8 mouse cellular contexts compared by ENCODE assay signal in the genomic region with DNA sequence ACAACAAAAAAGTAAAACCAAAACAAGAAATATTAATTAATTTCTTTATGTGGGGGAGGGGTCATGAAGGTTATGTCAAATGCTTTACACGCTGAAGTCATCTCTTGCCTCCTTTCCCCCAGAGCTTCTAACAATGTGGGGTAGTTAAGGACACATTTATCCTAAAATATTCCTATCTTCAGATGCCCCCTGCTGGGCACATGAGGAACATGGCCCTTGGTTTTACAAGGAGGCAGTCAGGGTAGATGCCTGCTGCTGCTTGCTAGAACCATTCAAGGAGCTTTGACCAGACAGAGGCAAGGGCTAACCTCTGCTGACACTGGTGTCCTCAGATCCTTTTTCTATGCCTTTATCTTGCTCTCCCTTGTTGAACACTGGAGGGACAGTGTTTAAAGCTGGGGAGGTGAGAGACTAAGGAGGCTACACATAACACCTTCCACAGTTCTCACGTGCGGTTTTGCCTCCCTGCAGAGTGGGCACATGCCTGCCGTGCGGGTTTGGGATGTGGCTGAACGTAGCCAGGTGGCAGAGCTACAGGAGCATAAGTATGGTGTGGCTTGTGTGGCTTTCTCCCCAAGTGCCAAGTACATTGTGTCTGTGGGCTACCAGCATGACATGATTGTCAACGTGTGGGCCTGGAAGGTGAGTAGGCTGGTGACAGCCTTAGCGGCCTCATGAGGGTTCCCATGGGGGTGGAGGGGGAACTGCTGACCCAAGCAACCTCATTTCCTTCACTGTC. TPM values are rescaled to one million over a fixed set of nuclear protein-coding genes. Genes with fewer than 3 reads are reported as not detected.
A peak's percentile ranks its signal among the peaks of the same experiment; 100 is the strongest.
DNase-seq lines count a peak whose midpoint lies in the region; ATAC-seq lines count a peak whose summit lies in the region.

No protein-coding gene starts in this region.

- H3K4me1 ChIP-seq in forebrain, embryonic 14.5 days (ENCODE audit: control insufficient read depth, insufficient read depth, low read length) = no peaks in the 10 kb centered on the region
- H3K4me1 ChIP-seq in intestine, embryonic 15.5 days (replicated peaks) = no peaks in the 10 kb centered on the region
- H3K4me1 ChIP-seq in limb, embryonic 10.5 days = no peaks in the 10 kb centered on the region
- no peaks in the 10 kb centered on the region for H3K4me1 ChIP-seq in neural tube, embryonic 13.5 days (replicated peaks)

- no peaks in the 10 kb centered on the region for H3K27me3 ChIP-seq in forebrain, embryonic 14.5 days (replicated peaks; ENCODE audit: control insufficient read depth, insufficient read depth, low read length)
- H3K27me3 ChIP-seq in intestine, embryonic 15.5 days (replicated peaks) = no peaks in the 10 kb centered on the region
- H3K27me3 ChIP-seq in limb, embryonic 10.5 days (ENCODE audit: low read depth, poor library complexity, severe bottlenecking) = no peaks in the 10 kb centered on the region
- H3K27me3 ChIP-seq in neural tube, embryonic 13.5 days = no peaks in the 10 kb centered on the region

- H3K27ac ChIP-seq in forebrain, embryonic 14.5 days (ENCODE audit: low read depth, low read length) = no peak overlapping the region
- H3K27ac ChIP-seq in intestine, embryonic 15.5 days = no peak overlapping the region
- H3K27ac ChIP-seq in limb, embryonic 10.5 days = no peak overlapping the region
- H3K27ac ChIP-seq in neural tube, embryonic 13.5 days (replicated peaks) = no peak overlapping the region

- DNase-seq in adrenal gland, adult 18-20 months (ENCODE audit: low spot score in 2 of 2) = peak; percentile 37 to 58
- no peak for DNase-seq in adrenal gland, adult 8-10 months
- peak; percentile 74 for DNase-seq in CD4-positive, CD25-positive, alpha-beta regulatory T cell, adult 2 months (ENCODE audit: low read depth, low spot score)
- DNase-seq in c-Kit-positive CD71-positive TER-119-positive erythroid progenitor cells, embryonic 14.5 days (ENCODE audit: low spot score) = peak; percentile 45
- peak; percentile 83 for DNase-seq in forebrain, embryonic 14.5 days (ENCODE audit: low spot score)
- DNase-seq in limb, embryonic 10.5 days (ENCODE audit: low spot score) = peak; percentile 53

- ATAC-seq in forebrain, embryonic 14.5 days = no peak; the same call in 1 of the 2 replicates
- ATAC-seq in intestine, embryonic 15.5 days = peak; percentile 76
- ATAC-seq in neural tube, embryonic 13.5 days (ENCODE audit: low read depth) = peak; percentile 40; the same call in 1 of the 2 replicates

- no peak overlapping the region for H3K4me3 ChIP-seq in forebrain, embryonic 14.5 days (ENCODE audit: low read depth, low read length)
- no peak overlapping the region for H3K4me3 ChIP-seq in intestine, embryonic 15.5 days (replicated peaks)
- H3K4me3 ChIP-seq in limb, embryonic 10.5 days = no peak overlapping the region
- H3K4me3 ChIP-seq in neural tube, embryonic 13.5 days = no peak overlapping the region

- H3K9me3 ChIP-seq in forebrain, embryonic 14.5 days (replicated peaks; ENCODE audit: control insufficient read depth, low read length) = no peaks in the 10 kb centered on the region
- no peaks in the 10 kb centered on the region for H3K9me3 ChIP-seq in intestine, embryonic 15.5 days
- no peaks in the 10 kb centered on the region for H3K9me3 ChIP-seq in limb, embryonic 10.5 days (replicated peaks)
- no peaks in the 10 kb centered on the region for H3K9me3 ChIP-seq in neural tube, embryonic 13.5 days

- peaks cover 10% of the 10 kb centered on the region for H3K36me3 ChIP-seq in forebrain, embryonic 14.5 days (ENCODE audit: control insufficient read depth, insufficient read depth, low read length)
- H3K36me3 ChIP-seq in intestine, embryonic 15.5 days = peaks cover 13% of the 10 kb centered on the region
- H3K36me3 ChIP-seq in limb, embryonic 10.5 days = peaks cover 21% of the 10 kb centered on the region
- peaks cover 26% of the 10 kb centered on the region for H3K36me3 ChIP-seq in neural tube, embryonic 13.5 days

- WGBS in forebrain, embryonic 14.5 days = 79% methylated on average over 8 of the region's 8 CpGs
- 80% methylated on average over 8 of the region's 8 CpGs for WGBS in intestine, embryonic 15.5 days
- WGBS in limb, embryonic 10.5 days = 83% methylated on average over 8 of the region's 8 CpGs
- WGBS in neural tube, embryonic 13.5 days = 84% methylated on average over 8 of the region's 8 CpGs

- H3K9ac ChIP-seq in forebrain, embryonic 14.5 days (ENCODE audit: low read length) = no peak overlapping the region
- H3K9ac ChIP-seq in intestine, embryonic 15.5 days = no peak overlapping the region
- no peak overlapping the region for H3K9ac ChIP-seq in neural tube, embryonic 13.5 days

- no peak overlapping the region for H3K4me2 ChIP-seq in forebrain, embryonic 14.5 days (ENCODE audit: low read length)
- no peak overlapping the region for H3K4me2 ChIP-seq in intestine, embryonic 15.5 days (replicated peaks)
- H3K4me2 ChIP-seq in neural tube, embryonic 13.5 days = no peak overlapping the region

RNA-seq across cellular contexts. Expression of gene Jmjd7, which starts 15.7 kb away (rescaled TPM):
- total RNA-seq in adrenal gland, adult 18-20 months (2021) = 1 to 10 TPM; 5.4 to 6.2 TPM
- total RNA-seq in adrenal gland, adult 8-10 months (2022) = 10 to 100 TPM in 2 of 4 experiments, 1 to 10 TPM in 2; 7.3 to 16.7 (median 10.8) TPM
- polyA plus RNA-seq in forebrain, embryonic 14.5 days (2014; fragmentation: Nextera tagmentation; extraction: Ambion mirVana) = 16.4 and 23.3 TPM in 2 replicates
- 15.5 and 17.8 TPM in 2 replicates for polyA plus RNA-seq in intestine, embryonic 15.5 days (2015; fragmentation: Nextera tagmentation; extraction: Ambion mirVana)
- polyA plus RNA-seq in limb, embryonic 10.5 days (2016; fragmentation: Nextera tagmentation; extraction: Ambion mirVana) = 19.8 and 25.1 TPM in 2 replicates
- 19.8 and 24.8 TPM in 2 replicates for polyA plus RNA-seq in neural tube, embryonic 13.5 days (2015; fragmentation: Nextera tagmentation; extraction: Ambion mirVana)

RNA-seq across cellular contexts. Expression of gene Gm28042, which starts 15.7 kb away (rescaled TPM):
- 1 to 10 TPM; 1.5 to 1.7 TPM for total RNA-seq in adrenal gland, adult 18-20 months (2021)
- 1 to 10 TPM in 2 of 4 experiments, under 1 TPM in 2; 0.78 to 1.6 (median 0.96) TPM for total RNA-seq in adrenal gland, adult 8-10 months (2022)
- 1.9 and 4.2 TPM in 2 replicates for polyA plus RNA-seq in forebrain, embryonic 14.5 days (2014; fragmentation: Nextera tagmentation; extraction: Ambion mirVana)
- polyA plus RNA-seq in intestine, embryonic 15.5 days (2015; fragmentation: Nextera tagmentation; extraction: Ambion mirVana) = 2.2 TPM in 2 replicates
- polyA plus RNA-seq in limb, embryonic 10.5 days (2016; fragmentation: Nextera tagmentation; extraction: Ambion mirVana) = 3.6 and 4.3 TPM in 2 replicates
- polyA plus RNA-seq in neural tube, embryonic 13.5 days (2015; fragmentation: Nextera tagmentation; extraction: Ambion mirVana) = 6.9 and 11.1 TPM in 2 replicates

RNA-seq across cellular contexts. Expression of gene Pla2g4b, which starts 21.6 kb away (rescaled TPM):
- total RNA-seq in adrenal gland, adult 18-20 months (2021) = 1 to 10 TPM; 1.9 to 2.4 TPM
- 1 to 10 TPM; 1.4 to 4.6 (median 3.8) TPM for total RNA-seq in adrenal gland, adult 8-10 months (2022)
- 1.5 TPM in 2 replicates for polyA plus RNA-seq in forebrain, embryonic 14.5 days (2014; fragmentation: Nextera tagmentation; extraction: Ambion mirVana)
- polyA plus RNA-seq in intestine, embryonic 15.5 days (2015; fragmentation: Nextera tagmentation; extraction: Ambion mirVana) = 0.75 and 1.4 TPM in 2 replicates
- 1.4 and 3.9 TPM in 2 replicates for polyA plus RNA-seq in limb, embryonic 10.5 days (2016; fragmentation: Nextera tagmentation; extraction: Ambion mirVana)
- 3.8 and 4.0 TPM in 2 replicates for polyA plus RNA-seq in neural tube, embryonic 13.5 days (2015; fragmentation: Nextera tagmentation; extraction: Ambion mirVana)

RNA-seq across cellular contexts. Expression of gene Mapkbp1, which starts 39.1 kb away (rescaled TPM):
- 10 to 100 TPM in 1 of 2 experiments, 1 to 10 TPM in 1; 9.4 to 11.7 TPM for total RNA-seq in adrenal gland, adult 18-20 months (2021)
- total RNA-seq in adrenal gland, adult 8-10 months (2022) = 10 to 100 TPM in 3 of 4 experiments, 1 to 10 TPM in 1; 9.1 to 22.4 (median 16.9) TPM
- polyA plus RNA-seq in forebrain, embryonic 14.5 days (2014; fragmentation: Nextera tagmentation; extraction: Ambion mirVana) = 3.0 and 4.3 TPM in 2 replicates
- polyA plus RNA-seq in intestine, embryonic 15.5 days (2015; fragmentation: Nextera tagmentation; extraction: Ambion mirVana) = 2.2 TPM in 2 replicates
- 2.8 and 4.5 TPM in 2 replicates for polyA plus RNA-seq in limb, embryonic 10.5 days (2016; fragmentation: Nextera tagmentation; extraction: Ambion mirVana)
- polyA plus RNA-seq in neural tube, embryonic 13.5 days (2015; fragmentation: Nextera tagmentation; extraction: Ambion mirVana) = 4.5 and 5.8 TPM in 2 replicates
